Mouse (Mus musculus) lung, postnatal 0 days (tissue): ENCODE measurements around the gene Ociad2. TPM values are rescaled to one million over a fixed set of nuclear protein-coding genes. Genes with fewer than 3 reads are reported as not detected.
A peak's percentile ranks its signal among the peaks of the same experiment; 100 is the strongest.
"Not testable (repeated sequence)": the region's sequence is repeated elsewhere in the genome, so short reads cannot be mapped to it uniquely, and the experiment has no call there.

Source experiments
- ATAC-seq: fragments of 200-750 bp; cut with Nextera tagmentation; 2 replicates; pipeline ENCODE4 v1.8.0; 2017; ENCODE audit warnings: moderate library complexity
- DNase-seq: peaks from one replicate; pipeline ENCODE4 v3.0.0-alpha.2; 2016; ENCODE audit warnings: low spot score
- H3K27ac ChIP-seq: fragments of 300-500 bp; sonication (generic); 2 replicates; pipeline ENCODE4 v1.5.1; 2014; ENCODE audit warnings: antibody characterized with exemption, mild to moderate bottlenecking, low read length, mixed read lengths
- H3K27me3 ChIP-seq: fragments of 300-500 bp; sonication (generic); replicated peaks from 2 replicates; pipeline ENCODE4 v1.6.1; 2014; ENCODE audit warnings: low read length, mixed read lengths; ENCODE audit not compliant: insufficient read depth
- H3K36me3 ChIP-seq: fragments of 300-500 bp; sonication (generic); 2 replicates; pipeline ENCODE4 v1.6.1; 2014; ENCODE audit warnings: low read length, mixed read lengths; ENCODE audit not compliant: insufficient read depth
- H3K4me1 ChIP-seq: fragments of 300-500 bp; sonication (generic); 2 replicates; pipeline ENCODE4 v1.6.1; 2014; ENCODE audit warnings: antibody characterized with exemption, low read depth, low read length, mixed read lengths; ENCODE audit not compliant: insufficient read depth
- H3K4me2 ChIP-seq: fragments of 300-500 bp; sonication (generic); replicated peaks from 2 replicates; pipeline ENCODE4 v1.6.1; 2014; ENCODE audit warnings: low read depth, mild to moderate bottlenecking, low read length, moderate library complexity, mixed read lengths
- H3K4me3 ChIP-seq: fragments of 300-500 bp; sonication (generic); 2 replicates; pipeline ENCODE4 v1.5.1; 2014; ENCODE audit warnings: low read depth, low read length
- H3K9ac ChIP-seq: fragments of 300-500 bp; sonication (generic); replicated peaks from 2 replicates; pipeline ENCODE4 v1.6.1; 2014; ENCODE audit warnings: low read depth, mild to moderate bottlenecking
- H3K9me3 ChIP-seq: fragments of 300-500 bp; sonication (generic); 2 replicates; pipeline ENCODE4 v1.6.1; 2016; ENCODE audit warnings: low read length, mixed read lengths
- CTCF ChIP-seq: IDR thresholded peaks from 2 replicates; pipeline ENCODE4 v1.5.1; 2016; ENCODE audit warnings: antibody characterized with exemption, mild to moderate bottlenecking
- EP300 ChIP-seq: IDR thresholded peaks from 2 replicates; pipeline ENCODE4 v1.6.1; 2016; ENCODE audit warnings: antibody characterized with exemption, mild to moderate bottlenecking, control low read depth
- WGBS: fragments of 180-500 bp; shearing (Covaris S2); extraction: QIAGEN DNeasy Blood & Tissue Kit; methylation state at CpG from one replicate; pipeline ENCODE4 v1.1.7; 2014; 5-methylcytosine and 5-hydroxymethylcytosine counted together
- polyA plus RNA-seq: library from polyadenylated mRNA; unstranded; fragments of >200 nt; fragmentation: Nextera tagmentation; extraction: Ambion mirVana; gene quantifications from 2 replicates; pipeline ENCODE4 v1.2.1, GENCODE M21; 2015

Ociad2 gene
- polyA plus RNA-seq, 1 experiment from 2014 or later: 47.2 TPM

GRCm38 (mm10) chr5:73331002-73331401 is 9.8 kb downstream of the Ociad2 start:
- ATAC-seq: peak; percentile 68
- Histone ChIP-seq H3K9me3 (no peaks in the 10 kb centered on the region), H3K9ac (no peak overlapping the region), H3K4me2 (no peak overlapping the region), H3K27ac (no peak overlapping the region), H3K27me3 (no peaks in the 10 kb centered on the region), H3K4me1 (no peaks in the 10 kb centered on the region; the same call in 1 of the 2 replicates), H3K4me3 (no peak overlapping the region), H3K36me3 (no peaks in the 10 kb centered on the region)
- peak; percentile 52 for DNase-seq
- no peak for TF ChIP-seq CTCF
- 20% methylated on average over 4 of the region's 4 CpGs for WGBS

GRCm38 (mm10) chr5:73324526-73325170 is 16.2 kb downstream of the Ociad2 start:
- 68% methylated on average over 8 of the region's 8 CpGs for WGBS
- no peak overlapping the region for H3K4me2 ChIP-seq
- no peak overlapping the region for H3K27ac ChIP-seq
- DNase-seq (no peak), ATAC-seq (no peak)
- no peaks in the 10 kb centered on the region for H3K9me3 ChIP-seq
- TF ChIP-seq EP300 (no peak), CTCF (no peak)
- no peaks in the 10 kb centered on the region for H3K4me1 ChIP-seq
- H3K4me3 ChIP-seq: no peak overlapping the region
- no peak overlapping the region for H3K9ac ChIP-seq
- H3K36me3 ChIP-seq: no peaks in the 10 kb centered on the region
- no peaks in the 10 kb centered on the region for H3K27me3 ChIP-seq

- no peak overlapping the region for H3K4me3 ChIP-seq
- no peaks in the 10 kb centered on the region for H3K36me3 ChIP-seq
- H3K4me1 ChIP-seq: no peaks in the 10 kb centered on the region
- H3K27me3 ChIP-seq: no peaks in the 10 kb centered on the region
- H3K27ac ChIP-seq: no peak overlapping the region
- no peaks in the 10 kb centered on the region for H3K9me3 ChIP-seq
- H3K4me2 ChIP-seq: no peak overlapping the region
- no peak overlapping the region for H3K9ac ChIP-seq
- ATAC-seq (no peak), DNase-seq (no peak)
- TF ChIP-seq EP300 (no peak), CTCF (no peak)
- WGBS: 73% methylated on average over 5 of the region's 5 CpGs
These were observed 17.2 kb downstream of the Ociad2 start for GRCm38 (mm10) chr5:73323602-73324001.

- H3K4me3 ChIP-seq, ATAC-seq, H3K27me3 ChIP-seq, H3K36me3 ChIP-seq, H3K27ac ChIP-seq, H3K4me2 ChIP-seq, H3K9ac ChIP-seq, H3K4me1 ChIP-seq, DNase-seq, H3K9me3 ChIP-seq: not testable (repeated sequence)
- WGBS: 86% methylated on average over 1 of the region's 1 CpGs
These were observed 18.1 kb downstream of the Ociad2 start for GRCm38 (mm10) chr5:73322684-73323083.

GRCm38 (mm10) chr5:73319306-73319705 is 21.5 kb downstream of the Ociad2 start:
- Histone ChIP-seq H3K27ac (no peak overlapping the region), H3K9ac (no peak overlapping the region), H3K27me3 (no peaks in the 10 kb centered on the region), H3K4me1 (no peaks in the 10 kb centered on the region), H3K36me3 (peaks cover 5% of the 10 kb centered on the region; the same call in 1 of the 2 replicates), H3K4me2 (no peak overlapping the region), H3K9me3 (no peaks in the 10 kb centered on the region), H3K4me3 (no peak overlapping the region)
- TF ChIP-seq CTCF (no peak), EP300 (no peak)
- WGBS: 90% methylated on average over 5 of the region's 5 CpGs
- no peak for DNase-seq
- ATAC-seq: no peak

- Histone ChIP-seq H3K9me3 (no peaks in the 10 kb centered on the region), H3K9ac (no peak overlapping the region), H3K27ac (no peak overlapping the region), H3K4me1 (no peaks in the 10 kb centered on the region), H3K4me2 (no peak overlapping the region), H3K4me3 (no peak overlapping the region), H3K36me3 (peaks cover 22% of the 10 kb centered on the region), H3K27me3 (no peaks in the 10 kb centered on the region)
- no peak for ATAC-seq
- no peak for TF ChIP-seq EP300
- no peak for TF ChIP-seq CTCF
- WGBS: 96% methylated on average over 2 of the region's 2 CpGs
- DNase-seq: peak; percentile 10
These were observed 26.2 kb downstream of the Ociad2 start for GRCm38 (mm10) chr5:73314654-73315053.

GRCm38 (mm10) chr5:73313591-73313990 is 27.2 kb downstream of the Ociad2 start:
- WGBS: 86% methylated on average over 10 of the region's 10 CpGs
- Histone ChIP-seq H3K4me3 (no peak overlapping the region), H3K36me3 (peaks cover 26% of the 10 kb centered on the region), H3K4me2 (no peak overlapping the region), H3K9ac (no peak overlapping the region), H3K4me1 (no peaks in the 10 kb centered on the region), H3K27me3 (no peaks in the 10 kb centered on the region), H3K27ac (no peak overlapping the region), H3K9me3 (no peaks in the 10 kb centered on the region)
- DNase-seq (no peak), ATAC-seq (no peak)
- TF ChIP-seq EP300: no peak
- TF ChIP-seq CTCF: no peak
